Mouse (Mus musculus): ENCODE data around the gene Elmo3.

GRCm38 (mm10) chr8:105309142-105309847, 3.9 kb downstream of the Elmo3 start:
- no peak for TF ChIP-seq CTCF (IDR thresholded peaks at IDR 0.05; ENCODE audit: control insufficient read depth, insufficient read depth, insufficient replicate concordance, low read depth, low read length)
- TF ChIP-seq POLR2A (IDR thresholded peaks at IDR 0.05; ENCODE audit: control insufficient read depth, low read depth, low read length), result no peak
